Mouse (Mus musculus) kidney, embryonic 16.5 days (tissue): Measurements from ENCODE around the gene Dars2. TPM values are rescaled to one million over a fixed set of nuclear protein-coding genes. Genes with fewer than 3 reads are reported as not detected.
A peak's percentile ranks its signal among the peaks of the same experiment; 100 is the strongest.

Experiments
- ATAC-seq: fragments of 200-750 bp; cut with Nextera tagmentation; 2 replicates; pipeline ENCODE4 v1.8.0; 2017; ENCODE audit warnings: moderate TSS enrichment; ENCODE audit not compliant: low FRiP score, low TSS enrichment
- H3K27ac ChIP-seq: fragments of 300-500 bp; sonication (generic); 2 replicates; pipeline ENCODE4 v1.5.1; 2014; ENCODE audit warnings: low read length
- H3K27me3 ChIP-seq: fragments of 300-500 bp; sonication (generic); 2 replicates; pipeline ENCODE4 v1.6.1; 2014; ENCODE audit warnings: low read length, control low read depth, mixed read lengths; ENCODE audit not compliant: insufficient read depth
- H3K36me3 ChIP-seq: fragments of 300-500 bp; sonication (generic); 2 replicates; pipeline ENCODE4 v1.6.1; 2014; ENCODE audit warnings: low read length, control low read depth, mixed read lengths; ENCODE audit not compliant: insufficient read depth
- H3K4me1 ChIP-seq: fragments of 300-500 bp; sonication (generic); 2 replicates; pipeline ENCODE4 v1.6.1; 2014; ENCODE audit warnings: low read length, control low read depth, mixed read lengths; ENCODE audit not compliant: insufficient read depth
- H3K4me2 ChIP-seq: fragments of 300-500 bp; sonication (generic); replicated peaks from 2 replicates; pipeline ENCODE4 v1.6.1; 2014; ENCODE audit warnings: low read depth, low read length
- H3K4me3 ChIP-seq: fragments of 300-500 bp; sonication (generic); 2 replicates; pipeline ENCODE4 v1.5.1; 2014; ENCODE audit warnings: mild to moderate bottlenecking, low read length
- H3K9ac ChIP-seq: fragments of 300-500 bp; sonication (generic); replicated peaks from 2 replicates; pipeline ENCODE4 v1.6.1; 2014; ENCODE audit warnings: low read length
- H3K9me3 ChIP-seq: fragments of 300-500 bp; sonication (generic); 2 replicates; pipeline ENCODE4 v1.6.1; 2016; ENCODE audit warnings: low read length, control low read depth
- WGBS: fragments of 180-500 bp; shearing (Covaris S2); extraction: QIAGEN DNeasy Blood & Tissue Kit; methylation state at CpG from one replicate; pipeline ENCODE4 v1.1.7; 2014; 5-methylcytosine and 5-hydroxymethylcytosine counted together
- polyA plus RNA-seq: library from polyadenylated mRNA; unstranded; fragments of >200 nt; fragmentation: Nextera tagmentation; extraction: Ambion mirVana; gene quantifications from 2 replicates; pipeline ENCODE4 v1.2.1, GENCODE M21; 2015

The Dars2 gene
- polyA plus RNA-seq: 37.8 and 40.2 TPM in 2 replicates

- peaks cover 2% of the 10 kb centered on the region; the same call in 1 of the 2 replicates for H3K36me3 ChIP-seq
- ATAC-seq: peak; percentile 98
- H3K27me3 ChIP-seq: no peaks in the 10 kb centered on the region
- peaks cover 31% of the 10 kb centered on the region for H3K4me1 ChIP-seq
- H3K27ac ChIP-seq: peak within 1 kb of the TSS; percentile 81
- peak within 1 kb of the TSS; percentile 94 for H3K4me2 ChIP-seq
- H3K9ac ChIP-seq: peak within 1 kb of the TSS; percentile 89
- peak within 1 kb of the TSS; percentile 85 for H3K4me3 ChIP-seq
- no peaks in the 10 kb centered on the region for H3K9me3 ChIP-seq
- WGBS: under 1% methylated on average over 57 of the region's 57 CpGs
These were observed at the start of gene Dars2, which contains the start of gene Cenpl for GRCm38 (mm10) chr1:161070352-161071271. Gene Dars2, minus strand, starts transcription at chr1:161070658. Gene Cenpl, plus strand, starts transcription at chr1:161070713.

GRCm38 (mm10) chr1:161114591-161114990 is 44.1 kb upstream of the Dars2 start:
- H3K27me3 ChIP-seq: no peaks in the 10 kb centered on the region
- no peak overlapping the region for H3K4me2 ChIP-seq
- H3K4me1 ChIP-seq: peaks cover 7% of the 10 kb centered on the region
- no peak overlapping the region for H3K27ac ChIP-seq
- no peak overlapping the region for H3K9ac ChIP-seq
- H3K9me3 ChIP-seq: no peaks in the 10 kb centered on the region
- H3K4me3 ChIP-seq: no peak overlapping the region
- no peak for ATAC-seq
- peaks cover 3% of the 10 kb centered on the region; the same call in 1 of the 2 replicates for H3K36me3 ChIP-seq

GRCm38 (mm10) chr1:161109216-161109615 is 38.8 kb upstream of the Dars2 start:
- WGBS: 82% methylated on average over 8 of the region's 8 CpGs
- H3K4me1 ChIP-seq: no peaks in the 10 kb centered on the region
- H3K27ac ChIP-seq: no peak overlapping the region
- H3K9ac ChIP-seq: no peak overlapping the region
- no peak for ATAC-seq
- no peaks in the 10 kb centered on the region for H3K27me3 ChIP-seq
- no peak overlapping the region for H3K4me3 ChIP-seq
- no peaks in the 10 kb centered on the region for H3K9me3 ChIP-seq
- no peak overlapping the region for H3K4me2 ChIP-seq
- H3K36me3 ChIP-seq: peaks cover 22% of the 10 kb centered on the region

- WGBS: 83% methylated on average over 1 of the region's 1 CpGs
- no peak for ATAC-seq
- H3K27ac ChIP-seq: no peak overlapping the region
- no peak overlapping the region for H3K4me3 ChIP-seq
- no peaks in the 10 kb centered on the region for H3K4me1 ChIP-seq
- no peak overlapping the region for H3K9ac ChIP-seq
- H3K36me3 ChIP-seq: peaks cover 26% of the 10 kb centered on the region
- H3K4me2 ChIP-seq: no peak overlapping the region
- no peaks in the 10 kb centered on the region for H3K27me3 ChIP-seq
- no peaks in the 10 kb centered on the region for H3K9me3 ChIP-seq
These were observed 33.4 kb upstream of the Dars2 start for GRCm38 (mm10) chr1:161103842-161104241.

GRCm38 (mm10) chr1:161099721-161100405 is 29.4 kb upstream of the Dars2 start:
- H3K36me3 ChIP-seq: peaks cover 29% of the 10 kb centered on the region
- 95% methylated on average over 4 of the region's 4 CpGs for WGBS
- H3K9me3 ChIP-seq: no peaks in the 10 kb centered on the region
- H3K27me3 ChIP-seq: no peaks in the 10 kb centered on the region
- H3K9ac ChIP-seq: no peak overlapping the region
- H3K4me1 ChIP-seq: no peaks in the 10 kb centered on the region
- H3K4me2 ChIP-seq: no peak overlapping the region
- no peak overlapping the region for H3K27ac ChIP-seq
- no peak overlapping the region for H3K4me3 ChIP-seq
- no peak for ATAC-seq

- Histone ChIP-seq H3K27me3 (no peaks in the 10 kb centered on the region), H3K4me2 (no peak overlapping the region), H3K27ac (no peak overlapping the region), H3K9me3 (no peaks in the 10 kb centered on the region), H3K4me3 (no peak overlapping the region), H3K9ac (no peak overlapping the region), H3K36me3 (peaks cover 26% of the 10 kb centered on the region), H3K4me1 (peaks cover 19% of the 10 kb centered on the region)
- ATAC-seq: no peak
- WGBS: 95% methylated on average over 3 of the region's 3 CpGs
These were observed 6.8 kb upstream of the Dars2 start for GRCm38 (mm10) chr1:161077243-161077642.

GRCm38 (mm10) chr1:161076238-161076637 is 5.8 kb upstream of the Dars2 start:
- Histone ChIP-seq H3K27ac (no peak overlapping the region), H3K4me1 (peaks cover 23% of the 10 kb centered on the region), H3K4me2 (no peak overlapping the region), H3K9ac (no peak overlapping the region), H3K36me3 (peaks cover 21% of the 10 kb centered on the region), H3K4me3 (no peak overlapping the region), H3K9me3 (no peaks in the 10 kb centered on the region), H3K27me3 (no peaks in the 10 kb centered on the region)
- no peak for ATAC-seq
- WGBS: 74% methylated on average over 6 of the region's 6 CpGs

- Histone ChIP-seq H3K27me3 (no peaks in the 10 kb centered on the region), H3K36me3 (peaks cover 4% of the 10 kb centered on the region; the same call in 1 of the 2 replicates), H3K9me3 (no peaks in the 10 kb centered on the region), H3K9ac (peak overlapping the region; percentile 89), H3K4me1 (peaks cover 31% of the 10 kb centered on the region), H3K4me2 (peak overlapping the region; percentile 73), H3K27ac (peak overlapping the region; percentile 81), H3K4me3 (peak overlapping the region; percentile 85)
- WGBS: 0% methylated on average over 12 of the region's 12 CpGs
- no peak for ATAC-seq
These were observed 788 bp upstream of the Dars2 start for GRCm38 (mm10) chr1:161071272-161071620.

GRCm38 (mm10) chr1:161063351-161063750 is 7.1 kb downstream of the Dars2 start:
- Histone ChIP-seq H3K27me3 (no peaks in the 10 kb centered on the region), H3K9ac (no peak overlapping the region), H3K27ac (no peak overlapping the region), H3K4me2 (no peak overlapping the region), H3K9me3 (no peaks in the 10 kb centered on the region), H3K4me1 (no peaks in the 10 kb centered on the region), H3K4me3 (no peak overlapping the region), H3K36me3 (0 out of 2 replicates have a peak, but pooled peaks cover 5% of the 10 kb centered on the region)
- no peak for ATAC-seq
- 80% methylated on average over 1 of the region's 1 CpGs for WGBS

- H3K9me3 ChIP-seq: no peaks in the 10 kb centered on the region
- no peak overlapping the region for H3K4me3 ChIP-seq
- H3K36me3 ChIP-seq: peaks cover 20% of the 10 kb centered on the region
- H3K27me3 ChIP-seq: no peaks in the 10 kb centered on the region
- no peak for ATAC-seq
- no peak overlapping the region for H3K9ac ChIP-seq
- no peaks in the 10 kb centered on the region for H3K4me1 ChIP-seq
- H3K27ac ChIP-seq: no peak overlapping the region
- 95% methylated on average over 1 of the region's 1 CpGs for WGBS
- H3K4me2 ChIP-seq: no peak overlapping the region
These were observed 13.3 kb downstream of the Dars2 start for GRCm38 (mm10) chr1:161057164-161057563.
